Comparison of ENCODE assay signal across 15 mouse cellular contexts in the genomic region with DNA sequence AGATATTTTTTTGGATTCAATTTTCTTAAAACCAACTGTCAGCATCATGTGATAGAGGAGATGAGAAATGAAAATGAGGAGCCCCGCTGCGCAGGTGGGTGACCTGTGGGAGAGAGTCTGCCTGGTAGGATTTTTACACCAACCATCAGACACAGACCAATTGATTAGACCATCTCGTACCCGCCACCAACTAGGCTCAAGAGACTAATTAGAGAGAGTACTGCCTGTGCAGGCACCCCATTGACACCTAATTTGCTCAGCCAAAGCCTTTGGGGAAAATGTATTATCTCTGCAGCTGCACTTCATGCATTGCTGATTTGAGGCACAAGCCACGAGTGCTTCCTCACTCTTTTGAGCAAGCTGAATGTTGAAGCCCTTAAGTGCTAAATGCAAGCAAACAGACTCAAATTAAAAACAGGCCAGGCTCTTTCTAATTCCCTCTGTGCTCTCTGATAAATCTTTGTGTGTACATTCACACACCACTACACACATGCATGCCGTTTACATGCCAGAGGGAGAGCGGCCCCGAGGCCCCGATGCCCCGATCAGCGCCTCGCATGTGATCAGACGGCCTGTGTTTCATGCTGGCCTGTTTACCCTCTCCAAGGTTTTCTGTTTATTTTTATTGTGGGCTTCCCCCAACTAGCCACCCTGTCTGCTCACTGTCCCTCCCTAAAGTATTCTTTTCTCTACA. TPM values are rescaled to one million over a fixed set of nuclear protein-coding genes. Genes with fewer than 3 reads are reported as not detected.
DNase-seq lines count a peak whose midpoint lies in the region; ATAC-seq lines count a peak whose summit lies in the region.
"Had no signal": no experiment of that assay in that cellular context is flagged by ENCODE, and none has a peak within 500 bp of the region (broad histone marks: within the 10 kb centered on the region; RNA-seq: fewer than 3 reads in every experiment).

No protein-coding gene starts in this region.

- H3K9me3 ChIP-seq in kidney, embryonic 15.5 days (replicated peaks), result no peaks in the 10 kb centered on the region
- no peaks in the 10 kb centered on the region for H3K9me3 ChIP-seq in forebrain, embryonic 15.5 days
- no peaks in the 10 kb centered on the region for H3K9me3 ChIP-seq in midbrain, embryonic 12.5 days
- H3K9me3 ChIP-seq in heart, embryonic 10.5 days, result no peaks in the 10 kb centered on the region
- H3K9me3 ChIP-seq: heart, embryonic 15.5 days had no signal

- H3K36me3 ChIP-seq in kidney, embryonic 15.5 days, result no peaks in the 10 kb centered on the region
- H3K36me3 ChIP-seq in forebrain, embryonic 15.5 days, result no peaks in the 10 kb centered on the region
- H3K36me3 ChIP-seq in midbrain, embryonic 12.5 days, result no peaks in the 10 kb centered on the region
- H3K36me3 ChIP-seq in heart, embryonic 10.5 days, result no peaks in the 10 kb centered on the region
- H3K36me3 ChIP-seq: heart, embryonic 15.5 days had no signal

- H3K27me3 ChIP-seq in kidney, embryonic 15.5 days, result no peaks in the 10 kb centered on the region
- no peaks in the 10 kb centered on the region for H3K27me3 ChIP-seq in forebrain, embryonic 15.5 days
- no peaks in the 10 kb centered on the region for H3K27me3 ChIP-seq in midbrain, embryonic 12.5 days
- H3K27me3 ChIP-seq in heart, embryonic 10.5 days (ENCODE audit: insufficient read depth, poor library complexity, severe bottlenecking), result no peaks in the 10 kb centered on the region
- H3K27me3 ChIP-seq: heart, embryonic 15.5 days had no signal

- ATAC-seq in kidney, embryonic 15.5 days (replicated peaks; ENCODE audit: low FRiP score), result no peak
- ATAC-seq in forebrain, embryonic 15.5 days (replicated peaks), result peak; percentile 80
- ATAC-seq in midbrain, embryonic 12.5 days (ENCODE audit: low FRiP score, low read depth), result peak; percentile 92
- ATAC-seq: CD4-positive, CD25-positive, alpha-beta regulatory T cell, adult 4 months; intestine, embryonic 16.5 days had no signal

- WGBS in kidney, embryonic 15.5 days, result 60% methylated on average over 13 of the region's 13 CpGs
- 7% methylated on average over 13 of the region's 13 CpGs for WGBS in forebrain, embryonic 15.5 days
- WGBS in midbrain, embryonic 12.5 days, result 29% methylated on average over 13 of the region's 13 CpGs
- WGBS in heart, embryonic 10.5 days, result 71% methylated on average over 13 of the region's 13 CpGs

- H3K4me3 ChIP-seq in kidney, embryonic 15.5 days (replicated peaks), result no peak overlapping the region
- no peak overlapping the region for H3K4me3 ChIP-seq in forebrain, embryonic 15.5 days
- no peak overlapping the region for H3K4me3 ChIP-seq in midbrain, embryonic 12.5 days
- H3K4me3 ChIP-seq in heart, embryonic 10.5 days, result no peak overlapping the region
- H3K4me3 ChIP-seq: gastrocnemius, adult 2 months; heart, embryonic 15.5 days; myocyte had no signal

- no peak overlapping the region for H3K4me2 ChIP-seq in kidney, embryonic 15.5 days
- H3K4me2 ChIP-seq in forebrain, embryonic 15.5 days (replicated peaks), result 0 out of 2 replicates have a peak overlapping the region, but pooled peaks have one; percentile 8
- peak overlapping the region; percentile 25; the same call in 1 of the 2 replicates for H3K4me2 ChIP-seq in midbrain, embryonic 12.5 days (replicated peaks)
- H3K4me2 ChIP-seq: heart, embryonic 15.5 days had no signal

- no peaks in the 10 kb centered on the region for H3K4me1 ChIP-seq in kidney, embryonic 15.5 days
- H3K4me1 ChIP-seq in forebrain, embryonic 15.5 days, result peaks cover 21% of the 10 kb centered on the region
- H3K4me1 ChIP-seq in midbrain, embryonic 12.5 days, result peaks cover 11% of the 10 kb centered on the region
- H3K4me1 ChIP-seq in heart, embryonic 10.5 days, result 0 out of 2 replicates have a peak, but pooled peaks cover 4% of the 10 kb centered on the region
- H3K4me1 ChIP-seq: heart, embryonic 15.5 days had no signal

- H3K9ac ChIP-seq in kidney, embryonic 15.5 days, result no peak overlapping the region
- H3K9ac ChIP-seq in forebrain, embryonic 15.5 days (replicated peaks), result 0 out of 2 replicates have a peak overlapping the region, but pooled peaks have one; percentile 22
- no peak overlapping the region for H3K9ac ChIP-seq in midbrain, embryonic 12.5 days (replicated peaks)
- H3K9ac ChIP-seq: heart, embryonic 15.5 days; liver, embryonic 14.5 days had no signal

- 0 out of 2 replicates have a peak overlapping the region, but pooled peaks have one; percentile 18 for H3K27ac ChIP-seq in kidney, embryonic 15.5 days
- peak overlapping the region; percentile 83 for H3K27ac ChIP-seq in forebrain, embryonic 15.5 days (replicated peaks)
- peak overlapping the region; percentile 84 for H3K27ac ChIP-seq in midbrain, embryonic 12.5 days (replicated peaks)
- no peak overlapping the region for H3K27ac ChIP-seq in heart, embryonic 10.5 days
- H3K27ac ChIP-seq: gastrocnemius, adult 2 months; heart, embryonic 15.5 days; liver, embryonic 14.5 days had no signal

- no peak for DNase-seq in kidney, adult 8-10 months
- no peak for DNase-seq in spleen, adult 12 weeks (ENCODE audit: low spot score)
- DNase-seq in thymus, postnatal 10 days (ENCODE audit: low spot score in 2 of 2), result no peak
- no peak for DNase-seq in testis, postnatal 14 days (ENCODE audit: low spot score)
- no peak for DNase-seq in heart, embryonic 10.5 days (ENCODE audit: low spot score)
- DNase-seq: adrenal gland, postnatal 25 days; gastrocnemius, adult 2 months had no signal

RNA-seq across cellular contexts. Expression of a gene that starts 54.3 kb away (rescaled TPM):
- 38.2 and 41.6 TPM in 2 replicates for polyA plus RNA-seq in kidney, embryonic 15.5 days (2015; fragmentation: Nextera tagmentation; extraction: Ambion mirVana)
- polyA plus RNA-seq in forebrain, embryonic 15.5 days (2015; fragmentation: Nextera tagmentation; extraction: Ambion mirVana), result 19.6 and 20.8 TPM in 2 replicates
- polyA plus RNA-seq in midbrain, embryonic 12.5 days (2016; fragmentation: Nextera tagmentation; extraction: Ambion mirVana), result 60.9 and 66.9 TPM in 2 replicates
- polyA plus RNA-seq in heart, embryonic 10.5 days (2016; fragmentation: Nextera tagmentation; extraction: Ambion mirVana), result 12.9 and 25.1 TPM in 2 replicates
- polyA plus RNA-seq: CD4-positive, CD25-positive, alpha-beta regulatory T cell, adult 4 months had no signal
